Mouse (Mus musculus) spleen, embryonic (tissue): ENCODE measurements at regions not wholly inside any gene's neighbourhood (a gene's known extent, or its start where the extent isn't known, plus 50 kb on each side); places are given as distances from the start of the nearest gene placed in this dataset.
"Not testable (repeated sequence)": the region's sequence is repeated elsewhere in the genome, so short reads cannot be mapped to it uniquely, and the experiment has no call there.

Experiments used
- CTCF ChIA-PET: fragments of 350-600 bp; sonication (Branson Sonifier 250); formaldehyde crosslinking; loops from one replicate; lab custom pipeline; 2022; lab: Charles Lee

DNA sequence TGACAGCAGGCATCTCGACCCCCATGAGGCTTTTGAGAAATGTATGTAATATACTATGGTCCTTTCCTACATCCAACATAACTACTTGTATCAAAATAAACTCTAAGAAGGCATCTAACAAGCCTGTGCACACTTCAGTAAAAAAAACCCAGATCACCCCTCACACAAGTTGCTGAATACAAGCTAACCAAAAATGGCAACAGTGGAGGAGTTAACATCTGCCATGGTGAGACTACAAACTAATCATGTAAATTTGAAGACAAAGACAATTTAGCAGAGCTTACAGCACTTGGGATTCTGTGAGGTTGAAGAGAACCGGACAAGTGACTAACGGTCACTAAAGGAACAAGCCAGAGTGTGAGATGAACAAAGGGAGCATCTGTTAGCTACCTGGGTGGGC lies 380.6 kb upstream of the Ngly1 start:
- CTCF ChIA-PET, result no interaction called here

DNA sequence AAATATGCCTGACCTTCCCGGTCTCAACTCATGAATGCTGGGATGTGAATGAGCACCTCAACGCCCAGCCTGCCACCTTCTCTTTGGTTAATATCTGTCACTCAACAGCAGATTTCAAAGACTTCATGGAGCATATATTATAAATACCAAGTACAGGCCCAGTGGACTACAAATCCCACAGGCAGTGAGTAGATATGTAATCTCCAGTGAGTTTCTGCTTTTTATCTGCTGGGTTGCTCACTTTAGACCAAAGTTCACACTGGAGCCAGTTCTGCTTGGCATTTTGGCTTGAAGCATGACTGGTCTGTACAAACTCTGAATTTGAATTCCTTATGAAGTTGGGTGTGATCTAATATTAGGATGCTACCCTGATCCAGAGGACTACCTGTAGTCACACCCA lies 377.1 kb upstream of the Ngly1 start:
- CTCF ChIA-PET, result no interaction called here

- CTCF ChIA-PET, result interaction anchor here (0.7 kb wide), 1 partner anchor 21 kb away, joined by 3 read pairs; no protein-coding TSS in a partner anchor
Observed at GRCm38 (mm10) chr14:15880146-15880545, 368.9 kb upstream of the Ngly1 start.

DNA sequence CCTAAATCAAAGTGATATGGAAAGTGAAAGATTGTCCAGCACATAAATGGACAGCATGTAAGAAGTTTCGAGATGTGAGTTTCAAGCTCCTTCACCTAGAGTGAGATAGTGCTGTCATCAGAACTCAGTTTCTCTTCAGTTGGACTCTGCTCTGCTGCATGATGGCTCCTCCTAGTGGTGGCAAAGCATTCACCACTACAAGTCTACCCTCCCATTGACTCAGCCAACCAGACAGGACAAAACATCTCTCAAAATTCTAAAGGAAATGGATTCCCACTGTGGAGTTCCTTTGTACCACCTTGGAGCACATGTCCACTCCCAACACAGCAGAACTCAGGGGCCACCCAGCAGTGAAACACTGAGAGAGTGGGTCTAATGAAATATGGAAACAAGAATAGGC lies 367.8 kb upstream of the Ngly1 start:
- CTCF ChIA-PET, result interaction anchor here (0.8 to 1.3 kb wide), 2 partner anchors 78 to 527 kb away, joined by 3 read pairs; no protein-coding TSS in a partner anchor

- CTCF ChIA-PET, result no interaction called here
Observed at GRCm38 (mm10) chr14:15884641-15885340, 364.3 kb upstream of the Ngly1 start.

DNA sequence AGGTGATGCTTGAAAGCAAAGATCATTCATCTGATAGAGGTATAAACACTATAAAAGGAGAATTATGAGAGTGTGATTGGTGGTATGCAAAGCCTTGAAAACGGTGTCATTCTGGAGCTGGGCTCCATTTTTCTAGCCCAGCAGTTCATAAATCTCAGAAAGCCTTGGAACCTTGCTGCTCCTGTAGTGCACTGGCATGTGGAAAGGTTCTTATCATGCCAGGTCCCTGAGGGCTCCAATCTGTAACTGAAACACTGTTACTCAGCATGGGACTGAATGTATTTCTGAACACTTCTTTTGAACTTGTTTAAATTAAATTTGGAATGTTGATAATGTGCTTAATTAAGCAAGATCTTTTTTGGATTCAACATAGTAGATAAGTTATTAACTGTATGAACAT lies 352.0 kb upstream of the Ngly1 start:
- CTCF ChIA-PET, result no interaction called here

- CTCF ChIA-PET, result not testable (repeated sequence)
Observed at GRCm38 (mm10) chr14:15906429-15906828, 342.7 kb upstream of the Ngly1 start.

- CTCF ChIA-PET, result not testable (repeated sequence)
Observed at GRCm38 (mm10) chr14:15913206-15913605, 335.9 kb upstream of the Ngly1 start.

DNA sequence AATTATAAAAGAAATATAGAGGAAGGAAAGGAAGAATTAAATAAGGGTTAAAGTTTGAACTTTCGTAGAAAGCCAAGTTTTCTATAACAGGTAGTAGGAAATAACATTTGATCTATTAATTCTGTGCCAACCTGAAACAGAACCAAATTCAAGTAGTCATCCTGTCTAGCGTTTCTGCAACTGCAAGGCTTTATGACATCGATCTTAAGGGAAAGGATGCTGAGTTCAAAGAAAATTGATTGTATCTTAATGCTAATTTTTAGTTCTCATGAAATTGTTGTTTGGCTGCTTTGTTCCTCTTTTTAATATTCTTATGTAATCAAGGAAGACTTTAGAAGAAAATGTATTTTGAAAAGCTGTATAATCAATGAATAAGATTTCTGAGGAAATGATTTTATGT lies 334.9 kb upstream of the Ngly1 start:
- CTCF ChIA-PET, result no interaction called here

- CTCF ChIA-PET, result not testable (repeated sequence)
Observed at GRCm38 (mm10) chr14:15924676-15925075, 324.4 kb upstream of the Ngly1 start.

- CTCF ChIA-PET, result no interaction called here
Observed at GRCm38 (mm10) chr14:15934729-15935128, 314.4 kb upstream of the Ngly1 start.

- CTCF ChIA-PET, result no interaction called here
Observed at GRCm38 (mm10) chr14:15970321-15970720, 278.8 kb upstream of the Ngly1 start.

DNA sequence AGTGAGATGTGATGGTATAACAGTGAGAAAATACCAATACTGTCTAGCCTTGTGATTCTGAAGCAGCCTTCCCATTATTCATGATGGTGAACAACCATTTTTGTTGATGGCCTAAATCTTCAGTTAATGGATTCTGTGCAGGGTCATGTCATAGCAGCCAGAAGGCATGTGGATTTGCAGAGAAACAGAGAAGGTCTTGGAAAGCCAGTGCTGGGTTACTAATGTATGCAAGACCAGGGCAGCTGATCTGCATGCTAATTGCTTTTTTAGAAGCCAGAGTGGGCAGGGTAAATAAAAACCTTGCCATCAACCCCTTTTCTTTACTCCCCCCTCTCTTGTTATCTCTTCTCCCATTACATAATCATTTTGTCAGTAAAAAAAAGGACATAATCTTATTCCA lies 278.3 kb upstream of the Ngly1 start:
- CTCF ChIA-PET, result no interaction called here

GRCm38 (mm10) chr14:15971306-15971705 lies 277.8 kb upstream of the Ngly1 start:
- CTCF ChIA-PET, result no interaction called here

DNA sequence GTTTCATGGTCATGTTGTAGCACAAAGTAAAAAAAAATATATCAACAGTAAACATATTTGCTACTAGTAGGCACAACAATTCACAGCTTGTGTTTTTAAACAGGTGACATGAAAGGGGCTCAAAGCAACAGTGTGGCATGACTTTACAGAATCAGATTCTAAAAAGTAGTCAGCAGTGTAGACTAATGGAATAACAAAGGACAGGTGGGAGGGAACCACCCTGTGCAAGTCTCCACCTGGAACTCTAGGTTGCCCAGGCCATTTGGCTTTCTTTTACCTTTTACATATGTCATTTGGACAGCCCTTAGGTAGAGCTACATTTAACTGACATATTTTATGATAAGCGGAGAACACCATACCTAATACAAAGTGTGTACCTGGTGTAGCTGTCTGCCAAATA lies 271.7 kb upstream of the Ngly1 start:
- CTCF ChIA-PET, result no interaction called here

GRCm38 (mm10) chr14:15978329-15978728 lies 270.8 kb upstream of the Ngly1 start:
- CTCF ChIA-PET, result no interaction called here

DNA sequence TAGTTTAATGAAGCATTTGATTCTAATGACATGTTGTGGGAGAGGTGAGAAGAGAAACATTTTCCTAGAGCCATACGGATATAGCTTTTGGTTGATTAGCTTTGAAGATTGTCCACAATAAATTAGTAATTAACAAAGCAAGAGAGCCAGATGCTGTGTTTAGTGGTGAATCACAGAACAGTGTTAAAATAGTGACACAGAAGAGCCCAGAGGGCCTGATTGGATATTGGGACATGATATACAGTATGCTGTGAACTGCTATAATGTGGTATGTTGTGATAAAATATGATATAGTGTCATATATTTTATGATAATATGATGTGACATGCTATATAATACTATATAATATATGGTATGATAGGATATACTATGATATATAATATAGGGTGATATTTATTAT lies 243.7 kb upstream of the Ngly1 start:
- CTCF ChIA-PET, result no interaction called here

DNA sequence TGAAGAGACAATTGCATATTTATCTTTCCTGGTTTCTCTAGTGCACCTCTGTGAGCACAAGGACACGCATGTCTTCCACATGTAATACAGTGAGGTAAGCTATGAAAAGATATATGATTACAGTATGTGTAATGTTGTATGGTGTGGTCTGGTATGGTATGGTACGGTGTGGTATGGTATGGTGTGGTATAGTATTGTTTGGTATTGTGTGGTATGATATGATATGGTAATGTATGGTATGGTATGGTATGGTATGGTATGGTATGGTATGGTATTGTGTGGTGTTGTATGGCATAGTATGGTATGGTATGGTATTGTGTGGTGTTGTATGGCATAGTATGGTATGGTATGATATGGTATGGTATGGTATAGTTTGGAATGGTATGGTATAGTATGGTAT lies 242.1 kb upstream of the Ngly1 start:
- CTCF ChIA-PET, result no interaction called here

DNA sequence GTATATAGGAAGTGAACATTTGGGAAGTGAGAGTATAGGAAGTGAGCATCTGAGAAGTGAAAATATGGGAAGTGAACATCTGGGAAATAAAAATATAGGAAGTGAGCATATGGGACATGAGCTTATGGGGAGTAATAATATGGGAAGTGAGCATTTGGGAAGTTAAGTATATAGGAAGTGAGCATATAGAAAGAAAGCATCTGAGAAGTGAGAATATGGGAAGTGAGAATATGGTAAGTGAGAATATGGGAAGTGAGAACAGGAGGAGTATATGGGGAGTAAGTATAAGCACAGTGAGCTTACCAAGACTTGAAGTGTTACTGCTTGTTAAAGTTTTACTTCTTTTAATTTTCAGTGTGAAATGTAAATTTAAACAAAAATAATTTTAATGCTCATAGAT lies 239.3 kb upstream of the Ngly1 start:
- CTCF ChIA-PET, result no interaction called here

GRCm38 (mm10) chr14:16023853-16024252 lies 225.2 kb upstream of the Ngly1 start:
- CTCF ChIA-PET, result no interaction called here

DNA sequence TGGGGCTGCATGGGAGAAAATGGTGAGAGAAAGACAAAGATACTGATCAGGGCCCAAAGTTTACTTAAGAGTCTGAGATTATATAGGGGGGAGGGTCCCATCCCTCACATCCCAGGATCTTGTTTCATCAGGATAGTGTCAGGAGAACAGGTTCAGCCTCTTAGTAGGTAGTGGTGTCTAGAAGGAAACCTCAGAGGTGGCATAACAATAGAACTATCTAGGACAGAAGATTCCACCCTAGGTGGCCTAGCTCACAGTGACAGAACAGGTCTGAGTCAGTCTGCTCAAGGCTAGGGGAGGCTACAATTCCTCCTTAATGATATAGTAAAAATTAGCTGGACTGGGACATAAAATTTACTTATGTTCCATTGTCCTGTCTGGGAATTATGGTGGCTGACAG lies 211.3 kb upstream of the Ngly1 start:
- CTCF ChIA-PET, result no interaction called here

DNA sequence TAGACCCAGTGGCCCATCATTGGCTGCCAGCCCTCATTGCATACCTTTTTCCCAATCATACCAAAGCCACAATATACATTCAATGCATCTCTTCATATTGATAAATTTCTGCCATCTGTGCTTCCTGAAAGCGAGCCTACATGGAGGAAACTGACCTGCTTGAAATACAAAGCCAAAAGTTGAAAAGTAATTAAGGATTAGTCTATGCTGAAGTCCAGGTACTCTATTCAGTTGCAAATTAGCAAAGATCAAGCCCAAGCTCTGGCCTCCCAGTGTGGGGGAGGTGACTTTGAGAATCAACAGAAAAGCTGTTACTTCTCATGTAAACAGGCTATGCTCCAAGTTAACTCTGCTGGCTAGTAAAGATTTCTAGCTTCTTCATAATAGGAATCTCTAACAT lies 210.7 kb upstream of the Ngly1 start:
- CTCF ChIA-PET, result no interaction called here

DNA sequence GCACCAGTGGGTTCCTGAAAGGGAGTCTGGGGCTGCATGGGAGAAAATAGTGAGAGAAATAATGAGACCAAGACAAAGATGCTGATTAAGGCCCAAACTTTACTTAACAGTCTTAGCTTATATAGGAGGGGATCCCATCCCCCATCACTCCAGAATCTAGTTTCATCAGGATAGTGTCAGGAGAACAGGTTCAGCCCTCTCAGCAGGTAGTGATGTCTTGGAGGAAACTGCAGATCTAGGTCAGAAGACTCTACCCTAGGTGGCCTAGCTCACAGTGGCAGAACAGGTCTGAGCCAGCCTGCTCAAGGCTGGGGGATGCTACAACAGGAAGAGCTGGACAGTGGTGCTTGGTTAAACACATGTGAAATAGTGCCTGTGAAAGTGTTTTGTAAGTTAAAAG lies 204.6 kb upstream of the Ngly1 start:
- CTCF ChIA-PET, result no interaction called here

GRCm38 (mm10) chr14:16072534-16072933 lies 176.5 kb upstream of the Ngly1 start:
- CTCF ChIA-PET, result interaction anchor here (0.9 kb wide), 1 partner anchor 52 kb away, joined by 3 read pairs; no protein-coding TSS in a partner anchor
